Mouse (Mus musculus): ENCODE results near the gene Tarbp2.

Gene Tarbp2

DNA sequence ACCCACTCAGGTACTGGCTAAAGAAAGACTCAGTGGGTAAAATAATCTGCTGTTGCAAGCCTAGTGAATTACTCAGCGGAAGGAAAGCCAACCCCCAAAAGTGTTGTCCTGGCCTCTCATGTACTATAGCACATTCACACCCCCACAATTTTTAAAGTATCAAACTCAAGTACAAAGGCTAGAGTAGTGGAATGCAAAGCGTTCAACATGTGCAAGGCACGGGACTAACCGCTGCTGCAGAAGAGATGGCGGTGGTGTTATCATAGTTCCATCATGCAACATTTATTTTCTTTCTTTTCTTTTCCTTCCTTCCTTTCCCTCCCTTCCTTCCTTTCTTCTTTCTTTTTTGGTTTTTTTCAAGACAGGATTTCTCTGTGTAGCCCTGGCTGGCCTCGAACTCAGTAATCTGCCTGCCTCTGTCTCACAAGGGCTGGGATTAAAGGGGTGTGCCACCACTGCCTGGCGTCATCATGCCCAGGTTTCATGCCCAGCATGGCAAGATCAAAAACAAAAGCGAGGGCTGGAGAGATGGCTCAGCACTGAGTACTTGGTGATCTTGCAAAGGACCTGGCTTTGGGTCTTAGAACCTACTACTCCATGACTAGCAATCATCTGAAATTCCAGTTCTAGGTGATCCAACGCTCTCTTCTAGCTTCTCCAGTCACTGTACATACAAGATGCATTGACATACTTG, 12.1 kb upstream of the Tarbp2 start:
- DNase-seq: no peak

DNA sequence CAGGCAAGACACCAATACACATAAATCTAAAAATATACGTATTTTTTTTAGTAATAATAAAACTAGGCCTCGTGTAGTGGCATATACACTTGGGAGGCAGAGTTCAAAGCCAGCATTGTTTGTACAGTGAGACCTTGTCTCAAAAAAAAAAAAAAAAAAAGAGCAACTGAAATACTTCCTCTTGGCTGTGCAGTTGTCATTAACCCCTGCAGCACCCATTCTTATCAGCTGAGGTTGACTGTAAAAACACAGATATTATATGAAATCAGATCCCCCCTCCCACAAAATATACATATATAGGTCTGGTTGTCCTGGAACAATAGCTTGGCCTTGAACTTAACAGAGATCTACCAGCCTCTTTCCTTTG, 11.5 kb upstream of the Tarbp2 start:
- DNase-seq: no peak

DNA sequence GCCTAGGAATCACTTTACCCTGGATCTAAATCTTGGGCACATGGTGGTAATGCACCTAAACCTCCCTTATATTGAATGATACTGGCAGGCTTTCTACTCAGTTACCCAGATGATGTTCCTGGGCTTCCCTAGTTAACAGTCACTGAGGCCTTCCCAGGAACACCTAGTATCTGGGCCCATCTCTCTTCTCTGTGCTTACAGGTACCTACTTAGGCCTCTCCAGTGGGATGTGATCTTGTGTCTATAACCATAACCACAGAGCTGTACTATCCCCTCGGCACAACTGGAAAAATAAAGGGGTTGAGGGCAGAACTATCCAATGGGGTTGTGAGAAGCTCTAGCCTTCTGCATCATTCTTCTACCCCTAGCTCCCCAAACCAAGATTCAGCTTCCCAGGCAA, 11.1 kb upstream of the Tarbp2 start:
- DNase-seq: no peak

- DNase-seq: no peak
Measured at GRCm38 (mm10) chr15:102507561-102507960, 10.4 kb upstream of the Tarbp2 start.

DNA sequence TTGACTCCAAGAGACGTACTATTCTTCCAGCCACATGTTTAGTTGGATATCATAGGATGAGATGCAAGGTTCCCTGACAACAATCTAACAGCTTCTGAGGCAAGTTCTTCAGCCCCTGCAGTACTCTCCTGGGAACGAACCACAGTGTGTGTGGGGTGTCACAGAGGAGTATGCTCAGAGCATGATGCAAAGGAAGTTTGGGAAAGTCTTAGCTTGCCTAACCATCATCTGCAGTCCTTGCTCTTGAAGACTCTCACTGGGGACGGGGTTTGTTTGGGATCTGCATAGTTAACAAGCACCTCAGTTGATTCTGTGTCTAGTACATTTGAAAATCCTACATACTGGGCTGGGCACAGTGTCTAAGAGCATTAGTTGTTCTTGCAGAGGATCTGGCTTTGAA, 9.7 kb upstream of the Tarbp2 start:
- no peak for DNase-seq

DNA sequence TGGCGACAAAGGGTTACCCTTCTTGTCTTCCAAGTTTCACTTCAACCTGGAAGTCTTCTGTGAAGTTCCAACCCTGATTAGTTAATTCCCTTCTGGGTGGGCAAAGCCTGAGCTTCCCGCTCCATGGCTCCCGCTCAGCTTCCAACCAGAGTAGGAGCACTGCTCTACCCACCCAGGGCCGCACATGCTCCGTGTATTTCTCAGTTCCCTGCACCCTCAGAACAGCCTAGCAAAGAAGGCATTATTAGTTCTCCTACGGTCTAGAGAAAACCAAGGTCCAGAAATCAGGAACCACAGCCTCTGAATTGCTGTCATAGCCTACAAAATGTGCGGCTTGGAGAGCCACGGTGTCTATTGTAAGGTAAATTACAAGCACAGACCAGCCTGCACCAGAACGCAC, 7.9 kb upstream of the Tarbp2 start:
- DNase-seq: no peak

GRCm38 (mm10) chr15:102510590-102511284, 7.3 kb upstream of the Tarbp2 start:
- peak; percentile 83 for DNase-seq

- DNase-seq: no peak
Measured at GRCm38 (mm10) chr15:102511285-102511833, 6.6 kb upstream of the Tarbp2 start.

GRCm38 (mm10) chr15:102512010-102512409, 6.0 kb upstream of the Tarbp2 start:
- DNase-seq: no peak

GRCm38 (mm10) chr15:102512471-102512870, 5.5 kb upstream of the Tarbp2 start:
- no peak for DNase-seq

DNA sequence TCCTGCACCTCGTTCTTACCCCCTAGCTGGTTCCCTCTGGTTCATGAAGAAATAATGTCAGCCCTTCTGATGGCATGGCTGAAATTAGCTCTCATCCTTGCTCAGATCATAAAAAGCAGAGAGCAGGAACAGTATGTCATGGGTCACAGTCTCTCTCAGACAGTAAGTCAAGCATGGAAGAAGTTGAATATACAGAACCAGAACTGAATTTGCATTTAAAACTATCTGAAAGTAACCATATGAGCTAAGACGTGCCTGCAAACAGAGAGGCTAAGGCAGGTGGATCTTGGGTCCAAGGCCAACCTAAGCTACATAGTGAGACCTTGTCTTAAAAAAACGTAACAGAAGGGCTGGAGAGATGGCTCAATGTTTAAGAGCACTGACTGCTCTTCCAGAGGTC, 5.0 kb upstream of the Tarbp2 start:
- no peak for DNase-seq

DNA sequence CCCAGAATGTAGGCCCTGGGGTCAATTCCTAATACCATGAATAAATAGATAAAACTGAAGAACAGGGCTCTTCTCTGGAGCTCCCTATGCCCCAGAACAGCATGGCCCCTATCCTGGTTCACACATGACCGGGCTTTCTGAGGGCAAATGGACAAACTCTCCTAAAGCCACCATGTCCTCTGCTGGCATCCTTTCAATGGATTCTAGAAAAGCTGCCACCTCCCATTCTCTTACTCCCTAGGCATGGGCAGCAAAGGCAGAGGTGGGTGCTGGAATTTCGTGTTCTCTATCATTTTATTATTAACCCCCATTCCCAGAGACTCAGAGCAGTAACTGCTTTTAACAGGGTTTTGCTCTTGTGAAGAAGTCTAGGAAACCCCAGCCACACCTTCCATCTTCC, 2.7 kb upstream of the Tarbp2 start:
- no peak for DNase-seq

- peak; percentile 69 for DNase-seq
Measured at GRCm38 (mm10) chr15:102515791-102516190, 2.2 kb upstream of the Tarbp2 start.

- DNase-seq: peak; percentile 80
Measured at GRCm38 (mm10) chr15:102516293-102516692, 1.7 kb upstream of the Tarbp2 start.

GRCm38 (mm10) chr15:102516728-102517404, 1.1 kb upstream of the Tarbp2 start, which contains the start of gene Map3k12:
TSS of gene Map3k12 (minus strand) at chr15:102517064.
- peak; percentile 90 for DNase-seq

DNA sequence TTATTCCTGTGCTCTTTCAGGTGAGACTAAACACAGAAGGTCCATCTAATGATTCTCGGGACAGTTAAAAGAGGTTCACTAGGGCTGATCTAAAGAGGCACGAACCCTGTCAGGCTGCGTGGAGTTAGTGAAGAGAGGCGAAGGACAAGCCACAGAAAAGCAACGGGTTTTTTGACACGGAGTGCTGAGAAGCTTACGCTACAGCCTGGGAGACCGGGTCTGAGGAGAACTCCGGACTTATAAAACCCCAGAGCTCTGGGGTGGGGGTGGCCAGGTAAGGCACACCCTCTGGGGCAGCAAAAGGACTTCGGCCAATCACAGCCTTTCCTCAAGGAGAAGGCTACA, 389 bp upstream of the Tarbp2 start:
- DNase-seq: no peak

- DNase-seq: no peak
Measured at GRCm38 (mm10) chr15:102518859-102519201, 838 bp downstream of the Tarbp2 start.

DNA sequence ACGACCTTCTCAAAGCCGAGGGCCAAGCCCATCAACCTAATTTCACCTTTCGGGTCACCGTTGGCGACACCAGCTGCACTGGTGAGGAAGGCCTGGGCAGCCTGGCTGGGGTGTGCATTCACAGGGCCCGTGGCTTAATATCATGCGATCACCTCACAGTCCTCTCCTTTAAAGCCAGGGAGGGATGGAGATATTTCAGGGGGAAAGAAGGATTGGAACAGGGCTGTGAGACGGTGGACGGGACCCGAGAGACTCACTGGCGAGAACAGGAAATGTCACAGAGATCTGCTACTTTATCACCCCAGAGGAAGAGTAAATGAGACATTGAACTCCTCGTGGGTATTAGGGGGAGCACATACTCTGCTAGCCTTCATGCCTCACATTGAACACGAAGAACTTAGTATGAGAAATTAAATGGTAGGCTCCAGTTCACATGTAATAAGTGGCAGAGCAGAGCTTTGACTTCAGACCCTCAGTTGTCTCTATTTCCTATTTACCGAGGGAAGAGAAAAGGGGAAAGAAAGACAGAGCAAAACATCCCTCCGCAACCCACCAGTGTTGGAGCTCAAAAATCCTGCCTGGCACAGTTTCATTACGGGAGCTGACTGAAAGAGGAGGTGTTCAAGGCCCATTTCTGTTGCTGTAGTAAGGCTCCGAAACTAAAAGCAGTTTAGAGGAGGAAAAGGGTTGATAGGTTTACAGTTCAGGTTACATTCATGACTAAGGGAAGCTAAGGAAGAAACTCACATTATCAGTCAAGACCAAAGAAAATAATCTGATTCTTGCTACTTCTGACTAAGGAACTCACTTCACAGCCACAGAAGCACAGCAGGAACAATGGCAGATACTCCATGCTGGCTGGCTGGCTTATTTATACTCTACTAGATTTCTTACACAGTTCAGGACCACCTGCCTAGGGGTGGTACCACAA, 1.5 kb downstream of the Tarbp2 start:
- DNase-seq: no peak

GRCm38 (mm10) chr15:102520416-102520815, 2.4 kb downstream of the Tarbp2 start:
- peak; percentile 71 for DNase-seq

DNA sequence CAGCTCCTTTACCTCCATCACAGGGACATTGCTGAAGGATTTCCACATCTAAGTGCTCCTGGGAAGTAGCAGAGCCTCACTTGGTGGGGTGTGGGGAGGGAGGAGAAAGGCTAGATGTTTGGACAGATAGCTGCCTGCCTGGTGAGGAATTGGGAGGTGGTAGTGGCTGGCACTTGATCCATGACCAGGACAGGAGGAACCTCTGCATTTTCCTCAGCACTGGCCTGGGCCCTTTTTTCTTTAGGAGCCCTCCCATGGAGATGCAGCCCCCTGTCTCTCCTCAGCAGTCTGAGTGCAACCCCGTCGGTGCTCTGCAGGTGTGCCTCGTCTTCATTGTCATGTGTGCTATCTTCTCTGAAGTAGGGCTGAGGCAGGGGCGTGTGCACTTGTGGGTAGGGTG, 3.5 kb downstream of the Tarbp2 start:
- DNase-seq: peak; percentile 44

DNA sequence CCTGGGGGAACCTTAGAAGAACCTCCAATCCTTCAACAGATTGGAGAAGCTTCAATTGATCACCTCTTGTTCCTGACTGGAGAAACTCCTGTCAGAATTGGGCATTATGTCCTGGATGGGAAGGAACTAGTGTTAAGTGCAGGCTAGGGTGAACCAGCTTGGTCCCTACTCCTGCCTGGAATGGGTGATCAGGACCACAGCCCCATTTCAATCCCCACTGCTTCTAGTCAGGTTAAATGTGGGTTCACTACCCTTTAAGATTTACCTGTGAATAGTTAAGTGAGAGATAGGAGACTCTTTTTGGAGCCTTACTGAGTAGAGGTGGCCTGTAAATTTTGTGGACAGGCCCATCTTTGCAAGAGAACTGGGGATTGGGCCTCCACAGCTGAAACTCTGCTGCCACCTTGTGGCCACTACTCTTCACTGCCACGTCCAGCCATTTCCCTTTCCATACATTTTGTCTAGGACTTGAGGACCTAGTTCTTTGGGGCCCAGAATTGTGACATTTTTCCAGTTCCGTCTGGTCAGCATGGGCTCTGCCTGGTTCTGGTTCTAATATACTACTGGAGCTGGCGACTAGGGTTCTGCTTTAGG, 7.0 kb downstream of the Tarbp2 start, which contains the start of gene Npff:
Npff (minus strand) TSS at position 51 of the 594 bp plus-strand sequence.
- DNase-seq: peak; percentile 81
